Mouse (Mus musculus) urinary bladder, postnatal 10 days (tissue): ENCODE data around the gene Snrpd3.
A peak's percentile ranks its signal among the peaks of the same experiment; 100 is the strongest.
"Not testable (repeated sequence)": the region's sequence is repeated elsewhere in the genome, so short reads cannot be mapped to it uniquely, and the experiment has no call there.

Experiments used
- DNase-seq: peaks from one replicate; pipeline ENCODE4 v3.0.0; 2022; ENCODE audit warnings: low spot score

Snrpd3 gene

DNA sequence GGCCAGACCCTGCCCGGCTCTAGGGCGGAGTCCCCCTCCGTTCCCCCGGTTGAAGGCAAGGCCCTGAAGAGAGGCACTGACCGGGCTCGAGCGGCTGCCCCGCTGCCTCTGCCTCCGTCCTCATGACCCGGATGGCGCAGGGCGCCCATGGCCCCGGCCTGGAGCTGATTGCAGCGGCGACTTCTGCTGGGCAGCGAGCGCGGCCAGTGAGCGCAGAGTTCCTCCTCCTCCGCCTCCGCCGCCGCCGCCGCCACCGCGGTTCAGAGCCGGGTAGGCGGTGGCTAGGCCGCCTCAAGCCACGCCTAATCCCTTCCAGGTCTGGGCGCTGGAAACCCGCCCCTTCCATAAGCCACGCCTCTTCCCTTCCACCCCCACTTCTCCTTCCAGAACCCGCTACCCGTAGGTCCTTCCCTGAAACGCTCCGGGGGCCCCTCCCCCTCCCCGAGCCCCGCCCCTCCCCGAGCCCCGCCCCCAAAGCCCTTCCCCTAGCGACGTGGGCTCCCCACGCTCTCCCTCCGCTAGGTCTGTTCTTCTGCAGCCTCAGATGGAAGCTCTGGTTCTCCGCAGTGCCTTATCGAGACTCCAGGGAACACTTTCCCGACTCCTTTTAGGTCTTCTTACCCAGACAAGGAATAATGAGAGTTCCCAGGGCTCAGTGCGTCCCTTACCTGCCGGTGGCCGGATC lies at the start of gene Snrpd3:
Gene Snrpd3, plus strand, starts transcription at position 479 of the 685 bp plus-strand sequence.
- DNase-seq: peak; percentile 69

DNA sequence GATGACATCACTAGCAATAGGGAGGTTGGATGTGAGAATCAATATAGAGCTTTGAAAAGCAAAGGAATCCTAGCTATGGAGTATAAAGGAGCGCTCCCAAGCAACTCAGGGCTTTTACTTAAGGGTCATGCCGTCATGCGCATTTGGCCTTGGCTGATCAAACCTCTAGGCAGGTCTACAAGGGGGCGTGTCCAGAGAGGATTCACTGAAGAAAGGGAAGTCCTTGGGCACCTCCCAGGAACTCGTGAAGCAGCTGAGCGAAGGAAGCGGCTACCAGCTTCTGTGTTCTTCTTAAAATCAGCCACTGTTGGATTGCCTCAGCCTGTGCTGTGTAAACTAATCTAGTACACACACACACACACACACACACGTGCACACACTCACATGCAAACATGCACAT lies 43.9 kb upstream of the Snrpd3 start:
- DNase-seq: no peak

DNA sequence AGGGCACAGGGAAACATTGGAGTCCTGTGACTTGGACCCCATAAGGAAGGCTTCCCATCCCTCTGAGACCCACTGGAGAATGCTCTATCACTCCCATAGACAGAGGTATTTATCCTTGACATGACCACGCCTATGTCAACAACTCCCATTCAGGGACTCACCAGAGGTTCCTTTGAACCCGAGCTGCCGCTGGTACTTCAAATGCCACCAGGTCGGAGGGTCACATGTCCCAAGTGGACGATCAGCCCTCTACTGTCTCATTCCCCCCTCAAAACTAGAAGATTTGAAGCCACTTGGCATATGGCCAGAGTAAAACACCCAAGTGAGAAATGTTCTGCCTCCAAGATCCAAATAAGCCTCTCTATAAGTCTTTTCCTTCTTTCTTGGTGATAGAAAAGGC lies 42.8 kb upstream of the Snrpd3 start:
- DNase-seq: no peak

DNA sequence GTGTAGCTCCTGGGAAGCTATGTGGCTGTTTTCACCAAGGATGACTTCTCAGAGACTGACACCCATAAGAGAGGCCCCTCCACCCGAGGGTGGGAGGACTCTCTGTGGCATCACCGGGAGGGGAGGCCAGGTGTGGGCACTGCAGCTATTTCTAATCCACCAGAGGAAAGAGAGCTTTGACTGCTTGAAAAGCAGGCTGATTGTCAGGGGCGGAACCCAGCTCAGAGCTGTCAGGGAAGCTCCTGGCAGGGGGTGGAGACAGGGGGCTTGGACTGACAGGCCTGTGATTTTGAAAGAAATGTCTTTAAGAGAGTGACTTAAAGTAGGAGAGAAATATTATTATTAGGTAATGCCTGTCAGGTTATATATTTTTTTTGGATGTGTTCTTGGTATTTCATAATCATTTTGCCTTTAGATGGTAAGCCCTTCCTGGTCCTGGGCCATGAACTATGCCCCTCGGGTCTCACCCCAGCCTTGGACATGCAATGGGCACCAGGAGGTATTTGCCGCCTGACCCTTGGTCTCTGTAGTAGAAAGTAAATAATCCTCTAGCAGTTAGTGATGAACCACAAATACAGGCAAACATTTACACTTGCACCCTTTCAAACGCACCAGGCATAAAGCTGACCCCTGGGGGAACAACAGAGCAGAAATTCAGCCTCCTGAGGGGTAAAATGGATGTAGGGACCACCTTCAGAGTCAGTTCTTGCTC lies 42.1 kb upstream of the Snrpd3 start:
- DNase-seq: not testable (repeated sequence)

DNA sequence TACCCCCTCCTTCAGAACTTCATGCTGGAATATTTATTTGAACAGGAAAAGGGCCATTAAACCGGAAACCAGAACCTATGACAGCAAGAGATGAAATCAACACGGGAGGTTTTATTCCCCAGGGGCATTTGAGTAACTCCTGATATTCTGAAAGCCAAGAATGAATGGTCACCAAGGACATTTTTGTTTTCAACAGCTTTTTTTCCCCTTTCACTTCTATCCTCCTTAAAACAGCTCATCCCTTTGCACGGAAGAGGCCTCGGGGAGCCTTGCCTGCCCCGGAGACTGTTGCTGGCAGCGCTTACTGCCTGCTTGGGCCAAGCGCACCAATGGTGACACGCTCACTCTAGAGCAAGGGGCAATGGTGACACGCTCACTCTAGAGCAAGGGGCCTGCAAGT lies 40.3 kb upstream of the Snrpd3 start:
- DNase-seq: no peak

DNA sequence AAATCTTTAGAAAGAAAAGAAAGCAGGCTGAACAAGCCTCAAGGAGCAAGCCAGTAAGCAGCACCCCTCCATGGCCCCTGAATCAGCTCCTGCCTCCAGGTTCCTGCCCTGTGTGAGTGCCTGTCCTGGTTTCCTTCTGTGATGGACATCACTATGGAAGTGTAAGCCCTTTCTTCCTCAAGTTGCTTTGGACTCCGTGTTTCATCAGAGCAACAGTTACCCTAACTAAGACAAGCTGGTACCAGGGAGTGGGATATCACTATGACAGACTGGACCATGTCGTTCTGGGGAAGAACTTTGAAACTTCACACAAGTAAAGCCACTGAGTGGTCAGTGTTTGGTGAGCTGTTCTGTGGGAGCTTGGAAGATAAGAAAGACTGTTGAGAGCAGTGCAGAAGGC lies 37.4 kb upstream of the Snrpd3 start:
- DNase-seq: no peak

DNA sequence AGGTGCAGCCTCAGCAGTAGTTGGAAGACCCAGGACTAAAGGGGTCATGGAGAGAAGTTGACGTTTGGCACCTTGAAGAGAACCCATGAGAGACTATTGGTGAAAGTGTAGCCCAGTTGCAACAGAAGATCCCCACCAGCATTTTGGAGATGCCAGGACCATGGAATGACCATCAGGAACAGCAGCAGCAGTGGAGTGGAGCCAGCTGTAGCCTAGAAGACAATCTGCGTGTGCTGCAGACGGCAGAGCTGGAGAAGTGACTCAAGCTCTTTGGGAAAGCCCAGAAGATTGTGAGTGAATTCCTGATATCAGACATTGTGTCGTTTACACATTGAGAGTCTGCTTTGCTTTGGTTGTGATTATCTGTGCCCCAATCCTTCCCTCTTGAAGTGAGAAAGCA lies 35.6 kb upstream of the Snrpd3 start:
- DNase-seq: no peak

DNA sequence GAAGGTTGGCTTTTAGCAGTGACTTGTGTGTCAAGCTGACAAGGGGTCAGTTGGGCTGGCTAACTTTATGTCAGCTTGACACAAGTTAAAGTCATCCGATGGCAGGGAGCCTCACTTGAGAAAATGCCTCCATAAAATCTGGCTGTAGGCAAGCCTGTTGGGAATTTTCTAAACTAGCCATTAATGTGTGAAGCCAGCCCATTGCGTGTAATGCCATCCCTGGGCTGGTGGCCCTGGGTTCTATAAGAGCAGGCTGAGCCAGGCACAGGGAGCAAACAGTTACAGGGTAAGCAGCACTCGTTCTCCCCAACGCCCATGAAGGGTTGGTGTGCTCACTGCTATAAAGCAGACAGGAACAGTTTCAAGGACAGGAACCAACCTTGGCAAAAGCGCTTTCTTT lies 35.1 kb upstream of the Snrpd3 start:
- DNase-seq: no peak

DNA sequence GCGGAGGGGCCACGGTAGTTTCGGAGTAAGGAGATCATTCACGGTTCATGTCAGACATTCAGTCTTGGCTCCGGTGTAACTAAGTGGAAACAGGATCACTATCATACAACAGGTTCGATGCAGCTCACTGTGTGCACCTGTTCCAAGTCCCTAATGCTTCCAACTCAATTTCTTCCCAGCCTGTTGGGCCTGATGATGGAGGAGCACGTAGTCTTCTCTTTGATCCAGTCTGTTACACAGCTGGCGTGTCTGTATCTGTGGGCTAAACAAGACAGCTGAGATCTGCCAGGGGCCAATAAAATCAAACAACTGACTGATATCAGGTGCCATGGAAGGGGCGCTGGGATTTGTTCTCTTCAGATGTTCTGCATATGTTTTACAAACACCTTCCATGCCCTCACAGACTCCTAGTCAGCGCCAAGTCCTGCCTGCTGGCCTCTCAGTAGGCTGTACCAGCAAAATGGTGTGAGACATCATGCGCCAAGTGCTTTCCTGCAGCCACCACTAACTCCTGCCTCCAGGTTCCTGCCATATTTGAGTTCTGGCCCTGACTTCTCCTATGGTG lies 34.4 kb upstream of the Snrpd3 start:
- DNase-seq: no peak

DNA sequence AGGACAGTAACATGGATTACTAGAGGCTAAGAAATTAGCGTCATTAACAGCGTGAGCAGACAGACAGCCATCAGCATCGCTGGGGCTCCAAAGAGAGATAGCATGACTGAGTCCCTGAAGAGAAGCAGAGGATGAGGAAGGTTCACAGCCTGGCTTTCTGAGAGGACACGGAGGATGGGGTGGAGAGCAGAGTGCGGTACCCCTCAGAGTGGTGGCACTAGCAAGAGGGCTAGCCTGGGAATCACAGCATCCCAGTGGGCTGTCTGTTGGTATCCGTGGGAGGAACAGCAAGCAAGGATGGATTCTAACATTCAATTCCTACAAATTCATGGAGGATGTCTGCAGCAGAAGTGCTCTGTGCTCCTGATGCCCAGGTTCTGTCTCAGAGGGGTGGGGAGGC lies 33.3 kb upstream of the Snrpd3 start:
- DNase-seq: no peak

DNA sequence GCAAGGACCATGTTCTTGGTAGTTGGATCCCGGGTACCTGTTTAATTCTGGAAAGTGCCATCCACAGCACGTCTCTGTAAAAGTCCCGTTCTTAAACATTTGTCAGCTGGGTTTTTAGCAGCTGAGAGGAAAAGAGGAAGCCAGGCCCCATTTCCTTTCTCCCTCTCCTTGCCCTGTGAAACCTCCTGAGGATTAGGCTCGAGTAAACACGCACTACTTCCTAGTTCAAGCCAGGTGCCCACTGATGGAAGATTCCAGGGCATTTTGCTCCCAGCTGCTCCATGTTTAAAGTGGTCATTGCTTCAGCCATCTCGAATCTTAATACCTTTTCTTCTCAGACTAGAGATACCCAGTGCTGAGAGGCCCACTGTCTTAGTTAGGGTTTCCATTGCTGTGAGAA lies 32.6 kb upstream of the Snrpd3 start:
- DNase-seq: no peak

DNA sequence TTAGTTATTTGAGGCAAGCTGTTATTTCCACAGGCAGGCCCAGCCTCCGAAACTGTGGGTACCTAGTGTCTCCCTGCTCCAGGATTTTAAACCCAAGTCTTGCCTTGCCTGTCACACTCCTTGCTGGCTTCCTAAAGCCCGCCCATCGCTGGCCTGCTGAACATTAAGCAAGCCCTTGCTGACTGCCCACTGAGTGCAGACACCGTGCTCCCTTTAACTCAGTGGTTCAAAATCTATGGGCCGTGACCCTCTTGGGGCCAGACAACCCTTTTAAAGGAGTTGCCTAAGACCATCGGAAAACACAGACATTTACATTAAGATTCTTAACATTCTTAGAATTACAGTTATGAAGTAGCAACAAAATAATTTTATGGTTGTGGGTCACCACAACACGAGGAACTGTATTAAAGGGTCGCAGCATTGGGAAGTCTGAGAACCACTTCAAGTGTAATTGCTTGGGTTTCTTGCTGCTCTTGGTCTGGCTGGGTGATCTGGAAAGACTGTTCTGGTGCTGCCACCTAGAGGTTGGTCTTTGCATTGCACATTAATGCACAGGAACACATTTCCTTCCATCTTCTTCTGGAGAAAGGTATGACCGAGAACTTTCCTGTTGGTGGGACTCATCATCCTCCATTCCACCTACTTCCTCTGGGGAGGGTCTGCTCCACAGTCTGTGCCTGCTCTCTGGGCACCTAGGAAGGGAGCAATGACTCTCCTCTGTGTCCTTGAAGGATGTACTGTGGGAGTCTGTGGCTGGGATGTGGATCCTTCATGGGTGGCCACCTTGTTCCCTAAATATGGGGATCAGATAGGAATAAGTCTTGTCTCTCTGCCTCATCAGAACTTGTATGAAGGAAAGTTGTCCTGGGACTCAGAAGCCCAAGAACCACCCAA lies 31.0 kb upstream of the Snrpd3 start:
- peak; percentile 43 for DNase-seq

DNA sequence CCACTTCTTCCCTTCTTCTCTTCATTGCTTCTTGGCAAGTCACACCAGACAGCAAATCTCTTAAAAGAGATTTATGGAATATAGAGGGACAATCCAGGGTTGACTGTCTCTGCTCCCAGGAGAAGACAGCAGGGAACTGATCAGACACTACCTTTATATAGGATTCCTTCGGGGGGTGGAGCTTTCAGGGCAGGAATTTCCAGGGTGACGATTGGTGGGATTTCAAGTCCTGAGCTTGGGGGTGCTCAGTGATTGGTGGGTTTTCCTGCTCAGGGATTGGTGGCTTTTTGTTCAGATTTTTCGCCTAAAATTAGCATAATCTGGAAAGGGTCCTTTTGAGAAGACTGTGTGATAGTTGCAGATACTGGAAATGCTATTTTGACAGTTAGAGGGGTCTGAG lies 30.2 kb upstream of the Snrpd3 start:
- no peak for DNase-seq

DNA sequence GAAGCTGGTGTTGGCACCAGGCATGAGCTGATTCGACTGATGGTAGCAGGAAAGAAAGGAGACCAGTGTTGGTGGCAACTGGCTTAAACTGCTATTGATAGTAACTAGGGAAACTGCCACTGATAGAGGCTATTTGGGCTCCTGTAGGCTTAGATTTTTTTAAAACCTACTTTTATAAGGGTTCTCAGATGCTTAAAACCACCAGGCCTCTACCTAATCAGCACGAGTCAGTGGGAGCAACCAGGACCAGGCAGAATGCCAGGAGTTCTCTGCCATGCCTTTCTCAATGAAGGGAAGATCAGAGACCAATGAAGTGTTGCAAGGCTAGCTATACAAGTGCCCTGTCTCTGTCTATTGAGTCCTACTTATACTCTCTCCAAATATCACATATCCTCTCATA lies 27.8 kb upstream of the Snrpd3 start:
- DNase-seq: no peak

DNA sequence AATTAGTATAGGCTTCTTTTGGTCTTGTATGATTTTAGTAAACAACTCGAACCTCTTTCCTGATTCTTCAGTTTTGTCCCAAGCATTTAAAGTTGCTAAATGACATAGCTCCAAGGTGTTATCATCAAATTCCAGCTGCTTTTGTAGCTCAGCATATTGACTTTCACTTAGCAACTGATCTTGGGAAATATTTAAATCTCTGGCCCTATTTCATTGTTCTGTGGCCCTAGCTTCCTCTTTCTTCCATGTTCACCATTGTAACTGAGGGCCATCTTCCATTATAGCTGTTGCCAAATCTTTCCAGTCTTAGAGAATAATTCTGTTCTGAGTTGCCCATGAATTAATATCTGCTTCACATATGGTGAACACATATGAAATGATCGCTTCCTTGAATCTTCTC lies 26.6 kb upstream of the Snrpd3 start:
- DNase-seq: no peak

DNA sequence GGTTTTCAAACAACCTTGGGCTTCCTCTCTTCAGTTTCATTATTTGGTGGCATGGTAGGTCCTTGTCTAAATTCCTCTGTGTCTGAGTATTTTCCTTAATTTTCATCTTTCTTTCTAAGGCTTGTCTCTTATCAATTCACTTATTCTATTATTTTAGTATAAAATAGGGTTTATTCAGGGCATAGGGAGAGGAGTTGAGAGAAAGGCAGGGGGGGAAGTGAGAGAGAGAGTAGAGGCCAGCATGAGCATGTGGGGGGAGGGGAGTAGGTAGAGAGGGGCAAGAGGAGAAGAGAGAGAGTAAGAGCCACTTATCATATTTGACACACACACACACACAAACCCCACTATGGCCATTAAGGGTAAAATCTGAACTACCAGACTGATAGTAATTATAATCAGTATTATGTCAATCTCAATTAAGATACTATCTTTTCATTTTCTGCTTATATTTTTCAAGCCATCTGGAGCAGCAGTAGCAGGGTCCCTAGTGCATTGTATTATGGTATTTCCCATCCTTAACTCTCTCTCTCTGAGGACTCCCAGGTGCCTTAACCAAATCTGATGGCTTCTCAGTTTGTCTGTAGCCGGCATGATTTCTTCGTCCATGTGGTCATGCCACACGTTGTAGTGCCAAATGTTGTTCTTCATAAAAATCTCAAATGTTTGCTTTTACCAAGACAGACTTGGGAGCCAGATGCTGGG lies 26.0 kb upstream of the Snrpd3 start:
- no peak for DNase-seq

DNA sequence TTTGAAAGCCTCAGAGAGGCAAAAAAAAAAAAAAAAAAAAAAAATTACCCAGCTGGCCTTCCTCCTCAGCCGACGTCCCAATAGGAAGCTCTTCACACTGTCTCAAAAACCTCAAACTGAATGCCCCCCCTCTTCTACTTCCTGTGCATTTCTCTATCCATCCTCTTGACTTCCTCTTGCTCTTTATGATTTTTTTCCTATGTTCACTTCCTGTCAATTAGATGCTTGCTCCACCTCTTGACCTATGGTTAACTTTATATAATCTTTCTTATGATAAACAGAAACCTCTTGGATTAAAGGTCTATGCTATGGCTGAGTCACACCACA lies 25.5 kb upstream of the Snrpd3 start:
- DNase-seq: no peak

DNA sequence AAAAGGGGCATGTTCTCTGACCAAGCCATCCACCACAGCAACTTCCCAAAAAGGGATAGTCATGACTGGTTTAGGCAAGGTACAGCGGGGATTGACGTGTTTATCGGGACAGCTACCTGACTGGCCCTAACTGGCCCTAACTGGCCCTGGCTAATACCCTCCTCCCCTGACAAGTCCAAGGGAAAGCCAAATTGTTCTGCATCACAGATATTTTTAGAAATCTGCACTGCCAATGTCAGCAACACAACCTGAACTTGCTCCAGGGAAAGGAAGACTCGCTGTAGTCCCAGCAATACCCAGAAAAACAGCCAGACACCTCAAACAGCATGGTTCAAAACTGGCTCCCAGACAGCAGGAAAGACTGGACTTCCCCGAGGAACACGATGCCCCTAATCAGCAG lies 22.0 kb upstream of the Snrpd3 start:
- DNase-seq: no peak

DNA sequence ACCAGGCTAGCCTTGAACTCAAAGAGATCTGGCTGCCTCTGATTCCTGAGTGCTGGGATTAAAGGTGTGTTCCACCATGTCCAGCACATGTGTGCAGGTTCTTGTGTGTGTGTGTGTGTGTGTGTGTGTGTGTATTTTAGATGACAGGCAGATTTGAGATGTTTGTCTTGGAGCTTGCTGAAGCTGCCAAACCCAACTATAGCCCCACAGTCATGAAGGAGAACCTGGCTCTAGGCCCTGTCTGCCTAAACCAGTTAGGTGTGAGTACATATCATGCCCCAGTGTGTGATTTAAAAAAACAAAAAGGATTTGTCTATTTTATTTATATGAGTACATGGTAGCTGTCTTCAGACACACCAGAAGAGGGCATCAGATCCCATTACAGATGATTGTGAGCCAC lies 21.4 kb upstream of the Snrpd3 start:
- DNase-seq: no peak

DNA sequence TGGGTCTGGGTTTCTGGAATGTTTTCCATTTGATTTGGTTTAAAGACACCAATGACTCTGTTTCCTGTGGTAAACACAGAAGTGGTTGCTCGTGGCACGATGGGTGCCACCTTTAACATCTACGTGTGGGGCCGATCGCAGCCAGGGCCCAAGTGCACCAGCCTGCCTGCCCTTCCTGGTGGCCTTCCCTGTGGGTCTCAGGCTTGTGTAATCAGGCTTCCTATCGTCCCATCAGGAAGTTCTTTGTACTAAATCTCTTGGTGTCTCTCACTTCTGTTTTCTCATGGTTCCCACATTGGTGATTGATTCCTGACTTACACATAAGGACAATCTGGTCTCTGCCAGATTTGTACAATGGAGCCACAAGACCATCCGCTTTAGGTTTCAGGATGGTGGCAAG lies 18.1 kb upstream of the Snrpd3 start:
- DNase-seq: not testable (repeated sequence)

DNA sequence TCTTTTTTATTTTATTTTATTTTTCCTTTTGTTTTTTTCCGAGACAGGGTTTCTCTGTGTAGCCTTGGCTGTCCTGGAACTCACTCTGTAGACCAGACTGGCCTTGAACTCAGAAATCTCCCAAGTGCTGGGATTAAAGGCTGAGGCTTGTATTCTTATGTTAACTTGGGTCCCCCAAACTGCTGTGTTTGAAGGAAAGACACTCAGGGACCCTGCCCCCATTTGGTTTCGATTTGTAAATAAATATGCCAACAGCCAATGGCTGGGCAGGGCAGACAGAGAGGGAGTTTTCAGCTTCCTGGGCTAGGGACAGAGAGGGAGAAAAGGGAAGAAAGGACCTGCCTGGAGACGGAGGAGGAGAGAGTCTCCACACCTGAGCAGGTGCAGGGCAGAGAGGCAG lies 17.6 kb upstream of the Snrpd3 start:
- no peak for DNase-seq

DNA sequence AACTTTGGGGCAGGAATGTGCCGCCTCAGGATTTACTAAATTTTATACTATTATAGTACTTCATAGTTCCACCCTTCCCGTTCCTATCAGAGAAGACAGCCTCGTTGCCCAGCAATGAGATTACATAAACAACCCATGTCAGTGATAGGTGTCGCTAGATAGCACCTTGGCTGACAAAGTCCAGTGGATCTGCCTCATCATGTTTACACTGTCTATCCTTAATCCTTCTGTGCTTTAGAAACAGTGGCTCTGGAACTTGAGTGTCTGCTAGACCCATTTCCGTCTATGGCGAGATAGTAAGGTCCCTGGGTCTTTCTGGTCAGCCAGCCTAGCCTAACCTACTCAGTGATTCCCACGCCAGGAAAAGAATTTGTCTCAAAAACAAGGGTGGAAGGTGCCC lies 17.0 kb upstream of the Snrpd3 start:
- DNase-seq: no peak
